Mouse (Mus musculus) forebrain, embryonic 10.5 days (tissue): ENCODE measurements around the gene Hbq1b. TPM values are rescaled to one million over a fixed set of nuclear protein-coding genes. Genes with fewer than 3 reads are reported as not detected.
A peak's percentile ranks its signal among the peaks of the same experiment; 100 is the strongest.
"Not testable (repeated sequence)": the region's sequence is repeated elsewhere in the genome, so short reads cannot be mapped to it uniquely, and the experiment has no call there.

Experiments used
- DNase-seq: peaks from one replicate; pipeline ENCODE4 v3.0.0-alpha.2; 2017; ENCODE audit warnings: low spot score; ENCODE audit errors: extremely low spot score
- H3K27ac ChIP-seq: fragments of 300-500 bp; sonication (generic); 2 replicates; pipeline ENCODE4 v1.5.1; 2016; ENCODE audit warnings: mild to moderate bottlenecking
- H3K27me3 ChIP-seq: fragments of 300-500 bp; sonication (generic); 2 replicates; pipeline ENCODE4 v1.6.1; 2016; ENCODE audit warnings: mild to moderate bottlenecking; ENCODE audit not compliant: poor library complexity, severe bottlenecking
- H3K36me3 ChIP-seq: fragments of 300-500 bp; sonication (generic); replicated peaks from 2 replicates; pipeline ENCODE4 v1.6.1; 2016; ENCODE audit warnings: mild to moderate bottlenecking, moderate library complexity
- H3K4me1 ChIP-seq: fragments of 300-500 bp; sonication (generic); 2 replicates; pipeline ENCODE4 v1.6.1; 2016
- H3K4me3 ChIP-seq: fragments of 300-500 bp; sonication (generic); 2 replicates; pipeline ENCODE4 v1.5.1; 2016; ENCODE audit warnings: mild to moderate bottlenecking, moderate library complexity
- H3K9me3 ChIP-seq: fragments of 300-500 bp; sonication (generic); 2 replicates; pipeline ENCODE4 v1.6.1; 2016; ENCODE audit warnings: mild to moderate bottlenecking, moderate library complexity
- WGBS: fragments of 180-500 bp; shearing (Covaris S2); methylation state at CpG from one replicate; pipeline ENCODE4 v1.1.7; 2016; 5-methylcytosine and 5-hydroxymethylcytosine counted together
- polyA plus RNA-seq: library from polyadenylated mRNA; unstranded; fragments of >200 nt; fragmentation: Nextera tagmentation; extraction: Ambion mirVana; gene quantifications from 2 replicates; pipeline ENCODE4 v1.2.1, GENCODE M21; 2016

Gene Hbq1b
- polyA plus RNA-seq, 1 experiment from 2014 or later, result 10.1 TPM

- H3K36me3 ChIP-seq, result no peaks in the 10 kb centered on the region
- no peak for DNase-seq
- WGBS, result 76% methylated on average over 3 of the region's 3 CpGs
- peak within 1 kb of the TSS; percentile 26; the same call in 1 of the 2 replicates for H3K27ac ChIP-seq
- peaks cover 30% of the 10 kb centered on the region for H3K27me3 ChIP-seq
- no peaks in the 10 kb centered on the region for H3K9me3 ChIP-seq
- peaks cover 10% of the 10 kb centered on the region for H3K4me1 ChIP-seq
- no peak within 1 kb of the TSS for H3K4me3 ChIP-seq
Measured at GRCm38 (mm10) chr11:32276347-32276746, 10.4 kb upstream of the Hbq1b start, which contains the start of gene Hba-x. TSS of gene Hba-x (plus strand) at chr11:32276400.

DNA sequence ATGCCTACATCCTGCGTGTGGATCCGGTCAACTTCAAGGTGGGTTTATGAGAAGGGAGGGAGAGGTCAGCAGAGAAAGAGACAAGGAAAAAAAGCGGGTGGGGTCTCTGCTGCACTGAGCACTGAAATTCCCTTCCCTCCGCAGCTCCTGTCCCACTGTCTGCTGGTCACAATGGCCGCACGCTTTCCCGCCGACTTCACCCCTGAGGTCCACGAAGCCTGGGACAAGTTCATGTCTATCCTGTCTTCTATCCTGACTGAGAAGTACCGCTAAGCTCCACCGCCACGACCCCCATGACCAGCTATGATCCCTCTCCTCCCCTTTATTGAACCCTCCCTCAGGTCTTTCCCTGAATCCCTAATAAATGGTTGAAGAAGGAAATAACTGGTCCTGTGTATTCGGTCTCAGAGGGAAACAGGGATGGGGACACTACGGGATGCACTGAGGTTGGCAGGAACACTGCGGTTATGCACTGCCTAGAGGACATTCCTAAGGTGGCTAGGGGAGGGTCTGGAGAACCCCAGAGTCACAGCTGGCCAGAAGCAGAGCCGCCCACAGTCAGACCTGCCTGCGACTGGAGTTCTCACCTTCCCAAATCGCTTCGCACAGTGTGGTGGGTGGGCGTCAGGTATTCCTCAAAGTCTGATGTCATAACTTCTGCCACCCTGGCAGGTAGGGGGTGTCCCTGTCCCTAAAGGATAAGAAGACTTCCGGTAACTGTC, 8.9 kb upstream of the Hbq1b start:
- H3K27me3 ChIP-seq, result peaks cover 35% of the 10 kb centered on the region
- H3K9me3 ChIP-seq, result no peaks in the 10 kb centered on the region
- H3K4me1 ChIP-seq, result peaks cover 10% of the 10 kb centered on the region
- H3K27ac ChIP-seq, result no peak overlapping the region
- DNase-seq, result peak; percentile 26
- H3K4me3 ChIP-seq, result no peak overlapping the region
- H3K36me3 ChIP-seq, result no peaks in the 10 kb centered on the region
- WGBS, result 74% methylated on average over 21 of the region's 21 CpGs

GRCm38 (mm10) chr11:32278458-32278957, 8.3 kb upstream of the Hbq1b start:
- 83% methylated on average over 12 of the region's 12 CpGs for WGBS
- Histone ChIP-seq H3K9me3 (no peaks in the 10 kb centered on the region), H3K27me3 (peaks cover 35% of the 10 kb centered on the region), H3K4me1 (peaks cover 10% of the 10 kb centered on the region), H3K4me3 (no peak overlapping the region), H3K36me3 (no peaks in the 10 kb centered on the region), H3K27ac (0 out of 2 replicates have a peak overlapping the region, but pooled peaks have one; percentile 20)
- DNase-seq, result no peak

DNA sequence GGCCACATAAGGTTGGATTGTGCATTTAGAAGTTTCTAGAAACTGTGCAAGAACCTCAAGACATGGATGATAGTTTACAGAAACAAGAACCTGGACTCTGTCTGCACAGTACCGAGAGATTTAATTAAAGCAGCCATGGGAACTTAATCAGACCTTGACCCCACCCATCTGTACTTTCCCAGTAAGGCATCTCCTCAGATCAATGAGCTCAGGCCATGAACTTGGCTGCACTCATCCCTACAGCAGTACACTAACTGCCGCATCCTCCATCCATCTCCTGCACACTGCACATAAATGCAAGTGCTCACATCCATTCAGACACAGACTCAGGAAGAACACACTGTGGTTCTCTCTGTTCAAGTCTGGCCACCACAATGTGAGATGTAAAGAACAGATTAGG, 6.1 kb upstream of the Hbq1b start:
- no peaks in the 10 kb centered on the region for H3K36me3 ChIP-seq
- no peak for DNase-seq
- H3K27ac ChIP-seq, result no peak overlapping the region
- no peaks in the 10 kb centered on the region for H3K9me3 ChIP-seq
- no peak overlapping the region for H3K4me3 ChIP-seq
- peaks cover 10% of the 10 kb centered on the region for H3K4me1 ChIP-seq
- 74% methylated on average over 2 of the region's 2 CpGs for WGBS
- peaks cover 35% of the 10 kb centered on the region for H3K27me3 ChIP-seq

DNA sequence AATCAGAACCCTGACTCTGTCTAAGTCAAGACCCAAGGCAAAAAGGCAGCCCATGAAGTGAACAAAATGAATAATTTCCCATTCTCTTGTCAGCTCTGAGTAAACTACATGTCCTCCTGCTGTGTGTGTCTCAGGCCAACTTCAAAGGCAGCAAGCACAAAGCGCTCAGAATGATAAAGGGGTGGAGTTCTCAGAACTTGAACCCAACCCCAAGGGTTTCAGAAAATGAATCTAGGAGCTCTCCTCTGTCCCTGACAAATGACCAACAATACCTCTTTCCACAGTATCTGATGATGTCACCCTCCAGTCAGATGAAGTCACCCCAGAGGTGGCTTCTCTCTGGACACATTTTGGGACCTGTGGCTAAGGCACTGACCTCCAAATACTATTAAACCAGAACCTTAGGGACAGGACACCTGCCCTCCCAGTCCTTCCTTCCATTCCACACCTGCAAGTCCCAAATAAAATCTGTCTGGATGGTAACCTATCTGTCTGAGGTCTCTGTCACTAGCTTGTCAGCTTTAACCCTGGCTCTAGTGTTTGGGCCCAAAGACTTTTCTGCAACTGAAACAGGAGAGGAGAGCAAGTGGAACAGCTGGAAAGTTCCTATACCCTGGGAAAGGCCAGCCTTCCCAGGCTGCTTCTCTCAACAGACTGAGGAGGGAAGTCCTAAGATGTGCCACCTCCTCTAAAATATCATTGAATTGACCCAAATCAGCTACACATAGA, 5.2 kb upstream of the Hbq1b start:
- peaks cover 30% of the 10 kb centered on the region for H3K27me3 ChIP-seq
- no peaks in the 10 kb centered on the region for H3K9me3 ChIP-seq
- WGBS, result 73% methylated on average over 1 of the region's 1 CpGs
- H3K27ac ChIP-seq, result no peak overlapping the region
- DNase-seq, result no peak
- H3K4me1 ChIP-seq, result peaks cover 10% of the 10 kb centered on the region
- no peaks in the 10 kb centered on the region for H3K36me3 ChIP-seq
- no peak overlapping the region for H3K4me3 ChIP-seq

DNA sequence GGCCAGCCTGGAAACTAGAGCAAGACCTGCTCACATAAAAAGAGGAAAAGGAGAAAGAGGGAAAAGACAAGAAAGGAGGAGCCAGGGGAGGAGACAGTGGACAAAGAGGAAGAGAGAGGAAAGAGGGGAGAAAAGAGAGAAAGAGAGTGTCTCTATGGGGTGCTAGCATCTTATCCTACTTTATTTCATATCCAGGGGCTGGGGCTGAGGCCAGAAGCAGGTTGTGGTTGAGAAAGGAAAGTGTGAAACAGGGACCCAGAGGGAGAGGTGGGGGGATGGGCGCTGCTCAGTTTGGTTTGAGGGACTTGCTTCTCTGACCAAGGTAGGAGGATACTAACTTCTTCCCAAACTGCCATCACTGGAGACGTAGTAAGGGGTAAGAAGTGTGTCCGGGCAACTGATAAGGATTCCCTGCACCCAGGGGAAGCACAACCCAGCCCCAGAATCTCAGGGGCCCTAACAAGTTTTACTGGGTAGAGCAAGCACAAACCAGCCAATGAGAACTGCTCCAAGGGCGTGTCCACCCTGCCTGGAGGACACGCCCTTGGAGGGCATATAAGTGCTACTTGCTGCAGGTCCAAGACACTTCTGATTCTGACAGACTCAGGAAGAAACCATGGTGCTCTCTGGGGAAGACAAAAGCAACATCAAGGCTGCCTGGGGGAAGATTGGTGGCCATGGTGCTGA, 3.5 kb upstream of the Hbq1b start, which contains the start of gene Hba-a1:
TSS of gene Hba-a1 (plus strand) at position 421 of the 687 bp plus-strand sequence.
- H3K9me3 ChIP-seq, DNase-seq, H3K4me3 ChIP-seq, H3K36me3 ChIP-seq, H3K27ac ChIP-seq, H3K4me1 ChIP-seq: not testable (repeated sequence)
- 56% methylated on average over 1 of the region's 5 CpGs for WGBS
- peaks cover 30% of the 10 kb centered on the region for H3K27me3 ChIP-seq

- H3K36me3 ChIP-seq, H3K4me3 ChIP-seq, DNase-seq, H3K9me3 ChIP-seq, H3K27ac ChIP-seq, H3K4me1 ChIP-seq: not testable (repeated sequence)
- peaks cover 22% of the 10 kb centered on the region for H3K27me3 ChIP-seq
- WGBS, result 61% methylated on average over 2 of the region's 2 CpGs
Measured at GRCm38 (mm10) chr11:32284582-32284981, 2.2 kb upstream of the Hbq1b start.

- 83% methylated on average over 7 of the region's 7 CpGs for WGBS
- Histone ChIP-seq H3K27ac (no peak overlapping the region), H3K4me1 (no peaks in the 10 kb centered on the region), H3K27me3 (peaks cover 22% of the 10 kb centered on the region), H3K36me3 (no peaks in the 10 kb centered on the region), H3K4me3 (no peak overlapping the region), H3K9me3 (no peaks in the 10 kb centered on the region)
- no peak for DNase-seq
Measured at GRCm38 (mm10) chr11:32285031-32285775, 1.6 kb upstream of the Hbq1b start.

DNA sequence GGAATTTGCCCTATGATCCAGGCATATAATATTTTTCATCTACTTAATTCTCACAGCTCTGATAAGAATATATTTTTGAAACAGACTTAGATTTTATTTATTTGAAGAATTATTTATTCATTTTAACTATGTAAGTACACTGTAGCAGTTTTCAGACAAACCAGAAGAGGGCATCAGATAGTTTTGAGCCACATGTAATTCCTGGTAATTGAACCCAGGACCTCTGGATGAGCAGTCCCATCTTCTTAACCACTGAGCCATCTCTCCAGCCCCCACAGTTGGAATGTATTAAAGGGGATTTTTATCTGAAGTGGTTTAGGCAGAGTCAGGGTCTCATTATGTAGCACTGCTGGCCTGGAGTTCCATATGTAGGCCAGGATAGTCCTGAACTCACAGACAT, 878 bp upstream of the Hbq1b start:
- H3K4me1 ChIP-seq, H3K4me3 ChIP-seq, H3K36me3 ChIP-seq, DNase-seq, H3K27ac ChIP-seq, H3K9me3 ChIP-seq: not testable (repeated sequence)
- H3K27me3 ChIP-seq, result peaks cover 22% of the 10 kb centered on the region

GRCm38 (mm10) chr11:32287493-32287825, 694 bp downstream of the Hbq1b start:
- peaks cover 17% of the 10 kb centered on the region for H3K27me3 ChIP-seq
- no peaks in the 10 kb centered on the region for H3K4me1 ChIP-seq
- 0 out of 2 replicates have a peak overlapping the region, but pooled peaks have one; percentile 22 for H3K27ac ChIP-seq
- no peaks in the 10 kb centered on the region for H3K36me3 ChIP-seq
- H3K9me3 ChIP-seq, result no peaks in the 10 kb centered on the region
- 72% methylated on average over 9 of the region's 9 CpGs for WGBS
- no peak for DNase-seq
- H3K4me3 ChIP-seq, result no peak overlapping the region; the same call in 1 of the 2 replicates

- H3K4me1 ChIP-seq, H3K27me3 ChIP-seq, H3K36me3 ChIP-seq, DNase-seq, H3K27ac ChIP-seq, H3K4me3 ChIP-seq, H3K9me3 ChIP-seq: not testable (repeated sequence)
- 81% methylated on average over 4 of the region's 4 CpGs for WGBS
Measured at GRCm38 (mm10) chr11:32292819-32293218, 6.1 kb downstream of the Hbq1b start.

GRCm38 (mm10) chr11:32293479-32293878, 6.7 kb downstream of the Hbq1b start:
- not testable (repeated sequence) for H3K27ac ChIP-seq, H3K4me3 ChIP-seq, H3K9me3 ChIP-seq, H3K27me3 ChIP-seq, DNase-seq, H3K36me3 ChIP-seq, H3K4me1 ChIP-seq
- 68% methylated on average over 3 of the region's 3 CpGs for WGBS
